Mouse (Mus musculus) kidney, postnatal 0 days (tissue): ENCODE measurements around the gene Bcl2l13. TPM values are rescaled to one million over a fixed set of nuclear protein-coding genes. Genes with fewer than 3 reads are reported as not detected.
"Not testable (repeated sequence)": the region's sequence is repeated elsewhere in the genome, so short reads cannot be mapped to it uniquely, and the experiment has no call there.

Experiments
- ATAC-seq: fragments of 200-750 bp; cut with Nextera tagmentation; replicated peaks from 2 replicates; pipeline ENCODE4 v1.8.0; 2017; ENCODE audit warnings: low read depth, moderate number of reproducible peaks, moderate TSS enrichment, moderate library complexity; ENCODE audit not compliant: low FRiP score
- DNase-seq: peaks from one replicate; pipeline ENCODE4 v3.0.0-alpha.2; 2016; ENCODE audit warnings: low spot score
- H3K27ac ChIP-seq: fragments of 300-500 bp; sonication (generic); 2 replicates; pipeline ENCODE4 v1.5.1; 2014; ENCODE audit warnings: mild to moderate bottlenecking
- H3K27me3 ChIP-seq: fragments of 300-500 bp; sonication (generic); 2 replicates; pipeline ENCODE4 v1.6.1; 2014; ENCODE audit warnings: low read length, mixed read lengths; ENCODE audit not compliant: insufficient read depth
- H3K36me3 ChIP-seq: fragments of 300-500 bp; sonication (generic); 2 replicates; pipeline ENCODE4 v1.6.1; 2014; ENCODE audit warnings: low read length, mixed read lengths; ENCODE audit not compliant: insufficient read depth
- H3K4me1 ChIP-seq: fragments of 300-500 bp; sonication (generic); replicated peaks from 2 replicates; pipeline ENCODE4 v1.6.1; 2014; ENCODE audit warnings: antibody characterized with exemption, low read length, mixed read lengths; ENCODE audit not compliant: insufficient read depth
- H3K4me2 ChIP-seq: fragments of 300-500 bp; sonication (generic); 2 replicates; pipeline ENCODE4 v1.6.1; 2014; ENCODE audit warnings: mild to moderate bottlenecking, low read length, moderate library complexity, mixed read lengths
- H3K4me3 ChIP-seq: fragments of 300-500 bp; sonication (generic); replicated peaks from 2 replicates; pipeline ENCODE4 v1.5.1; 2014; ENCODE audit warnings: low read depth, low read length
- H3K9ac ChIP-seq: fragments of 300-500 bp; sonication (generic); 2 replicates; pipeline ENCODE4 v1.6.1; 2014; ENCODE audit warnings: low read depth, low read length
- H3K9me3 ChIP-seq: fragments of 300-500 bp; sonication (generic); replicated peaks from 2 replicates; pipeline ENCODE4 v1.6.1; 2016; ENCODE audit warnings: low read length, inconsistent platforms, mixed read lengths
- CTCF ChIP-seq: IDR thresholded peaks from 2 replicates; pipeline ENCODE4 v1.5.1; 2016; ENCODE audit warnings: antibody characterized with exemption, low read depth, mild to moderate bottlenecking, moderate library complexity
- WGBS: fragments of 180-500 bp; shearing (Covaris S2); extraction: QIAGEN DNeasy Blood & Tissue Kit; methylation state at CpG from one replicate; pipeline ENCODE4 v1.1.7; 2014; 5-methylcytosine and 5-hydroxymethylcytosine counted together
- polyA plus RNA-seq: library from polyadenylated mRNA; unstranded; fragments of >200 nt; fragmentation: Nextera tagmentation; extraction: Ambion mirVana; gene quantifications from 2 replicates; pipeline ENCODE4 v1.2.1, GENCODE M21; 2015

The Bcl2l13 gene
- polyA plus RNA-seq, 1 experiment from 2014 or later, result 22.4 TPM

- Histone ChIP-seq H3K4me1 (no peaks in the 10 kb centered on the region), H3K9me3 (no peaks in the 10 kb centered on the region), H3K27ac (peak within 1 kb of the TSS; percentile 36; the same call in 1 of the 2 replicates), H3K36me3 (no peaks in the 10 kb centered on the region), H3K27me3 (0 out of 2 replicates have a peak, but pooled peaks cover 4% of the 10 kb centered on the region), H3K4me2 (peak within 1 kb of the TSS; percentile 95), H3K4me3 (peak within 1 kb of the TSS; percentile 63), H3K9ac (peak within 1 kb of the TSS; percentile 58)
- peak; percentile 90 for ATAC-seq
- WGBS, result 1% methylated on average over 63 of the region's 67 CpGs
- no peak for TF ChIP-seq CTCF
- DNase-seq, result peak; percentile 87
These were observed 80.3 kb downstream of the Bcl2l13 start, which contains the start of gene Bid for GRCm38 (mm10) chr6:120916074-120916971. Gene Bid, minus strand, starts transcription at chr6:120916853.

GRCm38 (mm10) chr6:120916972-120917881, 81.2 kb downstream of the Bcl2l13 start:
- WGBS, result 23% methylated on average over 7 of the region's 14 CpGs
- not testable (repeated sequence) for H3K9me3 ChIP-seq, H3K36me3 ChIP-seq, ATAC-seq, H3K27me3 ChIP-seq, H3K4me1 ChIP-seq, DNase-seq
- Histone ChIP-seq H3K27ac (0 out of 2 replicates have a peak overlapping the region, but pooled peaks have one; percentile 36), H3K4me2 (peak overlapping the region; percentile 95), H3K4me3 (peak overlapping the region; percentile 63), H3K9ac (peak overlapping the region; percentile 58; the same call in 1 of the 2 replicates)

DNA sequence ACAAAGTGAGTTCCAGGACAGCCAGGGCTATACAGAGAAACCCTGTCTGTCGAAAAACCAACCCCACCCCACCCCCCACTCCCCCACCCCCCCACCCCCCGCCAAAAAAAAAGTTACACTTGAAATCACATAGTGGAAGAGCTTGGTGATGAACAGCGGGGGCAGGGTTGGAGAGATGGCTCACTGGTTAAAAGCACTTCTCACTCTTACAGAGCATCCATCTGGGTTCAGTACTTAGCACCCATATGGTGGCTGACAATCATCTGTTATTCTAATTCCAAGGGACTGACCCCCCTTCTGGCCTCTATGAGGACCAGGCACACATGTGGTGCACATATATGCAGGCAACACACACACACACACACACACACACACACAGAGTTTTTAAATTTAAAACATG, 82.0 kb downstream of the Bcl2l13 start:
- Histone ChIP-seq H3K4me2 (no peak overlapping the region), H3K27me3 (0 out of 2 replicates have a peak, but pooled peaks cover 4% of the 10 kb centered on the region), H3K36me3 (no peaks in the 10 kb centered on the region), H3K4me1 (no peaks in the 10 kb centered on the region), H3K9me3 (no peaks in the 10 kb centered on the region), H3K4me3 (no peak overlapping the region), H3K9ac (no peak overlapping the region), H3K27ac (no peak overlapping the region)
- DNase-seq, result no peak
- TF ChIP-seq CTCF, result no peak
- ATAC-seq, result no peak
- WGBS, result 46% methylated on average over 3 of the region's 3 CpGs

DNA sequence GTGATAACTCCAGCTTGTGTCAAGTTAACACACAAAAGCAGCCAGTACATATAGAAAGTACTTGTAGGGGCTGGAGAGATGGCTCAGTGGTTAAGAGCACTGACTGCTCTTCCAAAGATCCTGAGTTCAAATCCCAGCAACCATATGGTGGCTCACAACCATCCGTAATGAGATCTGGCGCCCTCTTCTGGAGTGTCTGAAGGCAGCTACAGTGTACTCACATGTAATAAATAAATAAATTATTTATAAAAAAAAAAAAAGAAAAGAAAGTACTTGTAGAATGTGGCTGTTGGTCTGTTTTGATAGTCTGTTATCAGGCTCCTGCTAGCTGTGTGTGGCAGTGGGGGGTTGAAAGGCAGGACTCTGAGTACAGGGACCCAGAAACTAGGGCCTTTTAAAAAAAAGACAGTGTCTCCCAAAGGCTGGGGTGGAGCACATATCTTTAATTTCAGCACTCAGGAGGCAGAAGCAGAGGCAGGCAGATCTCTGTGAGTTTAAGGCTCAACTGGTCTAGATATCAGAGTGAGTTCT, 88.8 kb downstream of the Bcl2l13 start:
- not testable (repeated sequence) for ATAC-seq, H3K9ac ChIP-seq, H3K27ac ChIP-seq, H3K36me3 ChIP-seq, H3K27me3 ChIP-seq, H3K9me3 ChIP-seq, H3K4me1 ChIP-seq, DNase-seq, H3K4me3 ChIP-seq, H3K4me2 ChIP-seq
- peak; percentile 18; the same call in 1 of the 2 replicates for TF ChIP-seq CTCF
- WGBS, result 78% methylated on average over 2 of the region's 2 CpGs

DNA sequence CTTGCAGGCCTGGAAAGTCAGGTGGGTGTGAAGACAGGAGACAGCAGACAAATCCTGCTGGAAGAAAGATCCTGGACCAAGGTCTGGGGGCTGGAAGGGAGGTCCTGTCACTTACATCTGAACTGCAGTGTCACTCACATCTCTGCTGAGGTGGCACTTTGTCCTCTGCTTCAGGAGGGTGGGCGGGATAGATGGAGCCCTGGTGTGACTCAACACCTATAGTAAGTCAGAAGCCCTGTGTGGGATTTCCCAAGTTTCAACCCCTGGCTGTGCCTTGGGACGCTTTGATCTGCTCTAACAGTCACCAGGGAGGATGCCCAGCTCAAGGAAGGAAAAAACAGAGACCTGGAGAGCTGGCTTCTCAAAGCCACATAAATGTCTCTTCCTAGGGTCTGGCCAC, 90.9 kb downstream of the Bcl2l13 start:
- Histone ChIP-seq H3K9me3 (no peaks in the 10 kb centered on the region), H3K4me3 (no peak overlapping the region), H3K27ac (no peak overlapping the region), H3K36me3 (0 out of 2 replicates have a peak, but pooled peaks cover 7% of the 10 kb centered on the region), H3K27me3 (no peaks in the 10 kb centered on the region), H3K4me1 (no peaks in the 10 kb centered on the region), H3K9ac (no peak overlapping the region), H3K4me2 (no peak overlapping the region)
- ATAC-seq (no peak), DNase-seq (no peak)
- TF ChIP-seq CTCF, result no peak
- WGBS, result 36% methylated on average over 2 of the region's 2 CpGs

DNA sequence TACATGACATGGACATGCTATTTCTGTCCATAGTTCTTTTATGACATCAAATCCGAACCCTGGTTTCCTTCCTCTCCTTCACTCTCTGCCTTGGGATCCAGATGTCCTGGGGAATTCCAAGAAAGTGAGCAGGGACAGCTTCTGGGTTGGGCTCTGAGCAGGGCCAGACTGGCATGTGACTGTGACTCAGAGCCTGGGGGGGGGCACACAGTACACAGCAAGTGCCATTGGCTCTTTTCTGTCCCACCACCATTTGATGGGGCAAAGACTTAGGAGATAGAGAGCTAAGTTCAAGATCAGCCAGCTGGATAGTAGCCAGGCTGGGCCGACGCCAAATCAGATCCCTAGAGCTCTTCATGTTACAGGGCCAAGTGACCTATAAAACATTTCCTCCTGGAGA, 91.8 kb downstream of the Bcl2l13 start:
- Histone ChIP-seq H3K4me3 (no peak overlapping the region), H3K27ac (no peak overlapping the region), H3K9ac (no peak overlapping the region), H3K9me3 (no peaks in the 10 kb centered on the region), H3K27me3 (no peaks in the 10 kb centered on the region), H3K36me3 (peaks cover 14% of the 10 kb centered on the region), H3K4me1 (no peaks in the 10 kb centered on the region), H3K4me2 (no peak overlapping the region)
- no peak for DNase-seq
- TF ChIP-seq CTCF, result no peak
- peak; percentile 57; the same call in 1 of the 2 replicates for ATAC-seq
- WGBS, result 48% methylated on average over 3 of the region's 3 CpGs
